Mouse (Mus musculus) C2C12 (cell line): ENCODE data around the gene Max.

Experiments used
- CTCF ChIP-seq: IDR thresholded peaks from one replicate; pipeline ENCODE4 v1.5.1; 2011; ENCODE audit not compliant: control insufficient read depth, insufficient read depth, insufficient read length
- MAX ChIP-seq: IDR thresholded peaks from one replicate; pipeline ENCODE4 v1.6.1; 2011; ENCODE audit warnings: mild to moderate bottlenecking, control low read depth
- MYOD1 ChIP-seq: IDR thresholded peaks from one replicate; pipeline ENCODE4 v1.6.1; 2011; ENCODE audit warnings: low read depth; ENCODE audit not compliant: control insufficient read depth, insufficient read length
- MYOG ChIP-seq: IDR thresholded peaks from one replicate; pipeline ENCODE4 v1.6.1; 2011; ENCODE audit not compliant: control insufficient read depth, insufficient read length; ENCODE audit errors: extremely low read depth
- USF1 ChIP-seq: IDR thresholded peaks from one replicate; pipeline ENCODE4 v1.6.1; 2011; ENCODE audit warnings: low read depth, mild to moderate bottlenecking, control low read depth, moderate library complexity

DNA sequence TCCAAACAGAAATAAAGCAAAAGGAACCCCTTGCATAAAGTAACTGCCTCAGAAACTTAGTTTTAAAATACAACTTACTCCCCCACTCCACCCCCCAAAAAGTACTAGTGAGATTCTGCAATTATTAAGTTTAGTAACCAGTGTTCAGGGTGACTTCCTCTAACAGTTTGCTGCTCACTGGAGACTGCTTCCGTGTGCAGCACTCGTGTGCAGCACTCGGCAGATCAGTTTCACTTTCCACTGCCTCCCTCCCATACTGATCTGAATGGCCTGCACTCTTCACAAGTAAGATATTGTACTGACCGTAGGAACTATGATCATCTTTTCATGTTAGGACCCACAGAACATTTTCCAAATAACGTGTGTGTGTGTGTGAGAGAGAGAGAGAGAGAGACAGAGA, 4.3 kb downstream of the Max start:
- TF ChIP-seq MYOG = no peak
- no peak for TF ChIP-seq USF1
- no peak for TF ChIP-seq CTCF
- no peak for TF ChIP-seq MAX
- TF ChIP-seq MYOD1 = no peak
